Mouse (Mus musculus): ENCODE data around the gene Rhou.

DNA sequence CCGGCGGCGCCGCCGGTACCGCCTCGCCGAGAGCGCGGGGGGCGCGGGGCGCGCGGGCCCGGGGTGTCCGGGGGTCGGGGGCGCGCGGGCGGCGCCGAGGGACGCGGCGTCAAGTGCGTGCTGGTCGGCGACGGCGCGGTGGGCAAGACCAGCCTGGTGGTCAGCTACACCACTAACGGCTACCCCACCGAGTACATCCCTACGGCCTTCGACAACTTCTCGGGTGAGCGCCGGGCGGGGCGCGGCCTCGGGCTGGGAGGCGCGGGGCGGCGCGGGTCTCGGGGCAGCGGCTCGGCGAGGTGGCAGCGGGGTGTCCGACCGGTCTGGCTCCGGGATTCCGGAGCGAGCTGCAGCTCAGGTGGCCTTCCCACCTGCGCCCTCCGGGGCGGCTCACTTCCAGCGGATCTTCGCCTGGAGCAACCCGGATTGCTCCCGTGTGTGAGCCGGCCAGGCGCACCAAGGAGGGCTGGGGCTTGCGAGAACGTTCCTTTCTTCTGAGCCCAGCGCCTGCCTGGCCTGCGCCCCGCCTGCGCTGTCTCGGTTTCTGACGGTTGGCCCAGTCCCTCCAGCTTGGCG is 353 bp downstream of the Rhou start:
- TF ChIP-seq POLR2A (IDR thresholded peaks at IDR 0.05; ENCODE audit: borderline replicate concordance, extremely low read depth, low read depth, low read length): peak; percentile 24; the same call in 1 of the 2 replicates
- TF ChIP-seq CTCF (IDR thresholded peaks at IDR 0.05; ENCODE audit: insufficient read depth, low read length): no peak

Data from lung, adult 2 months (tissue).